Mouse (Mus musculus) layer of hippocampus, adult 8-10 months (tissue): ENCODE measurements at regions not wholly inside any gene's neighbourhood (a gene's known extent, or its start where the extent isn't known, plus 50 kb on each side); places are given as distances from the start of the nearest gene placed in this dataset.

Source experiments
- DNase-seq, 2 experiments: peaks; one replicate each; pipeline ENCODE4 v3.0.0; 2022; ENCODE audit warnings: low spot score in 2 of 2

- no peak for DNase-seq
These were observed 496.0 kb downstream of the Olfm4 start for GRCm38 (mm10) chr14:80479918-80480317.

GRCm38 (mm10) chr14:80482771-80483170 lies 498.9 kb downstream of the Olfm4 start:
- no peak for DNase-seq

GRCm38 (mm10) chr14:80484256-80484655 lies 500.4 kb downstream of the Olfm4 start:
- no peak for DNase-seq

GRCm38 (mm10) chr14:80485149-80485548 lies 501.3 kb downstream of the Olfm4 start:
- no peak for DNase-seq

- DNase-seq = no peak
These were observed 502.7 kb downstream of the Olfm4 start for GRCm38 (mm10) chr14:80486605-80487004.

GRCm38 (mm10) chr14:80492043-80492900 lies 508.4 kb downstream of the Olfm4 start:
- no peak for DNase-seq

GRCm38 (mm10) chr14:80492901-80493279 lies 509.0 kb downstream of the Olfm4 start:
- DNase-seq = peak in 1 of 2 experiments; percentile 19

GRCm38 (mm10) chr14:80504351-80504750 lies 520.5 kb downstream of the Olfm4 start:
- DNase-seq = no peak

- DNase-seq = no peak
These were observed 532.7 kb downstream of the Olfm4 start for GRCm38 (mm10) chr14:80516626-80517025.

- DNase-seq = no peak
These were observed 537.3 kb downstream of the Olfm4 start for GRCm38 (mm10) chr14:80521216-80521615.

- no peak for DNase-seq
These were observed 537.8 kb downstream of the Olfm4 start for GRCm38 (mm10) chr14:80521631-80522030.

GRCm38 (mm10) chr14:80522536-80522935 lies 538.7 kb downstream of the Olfm4 start:
- DNase-seq = no peak

GRCm38 (mm10) chr14:80528419-80529028 lies 544.6 kb downstream of the Olfm4 start:
- no peak for DNase-seq

GRCm38 (mm10) chr14:80536044-80536745 lies 552.3 kb downstream of the Olfm4 start:
- no peak for DNase-seq

GRCm38 (mm10) chr14:80559950-80560349 lies 576.1 kb downstream of the Olfm4 start:
- no peak for DNase-seq
